Mouse (Mus musculus) liver, embryonic 15.5 days (tissue): ENCODE results near the gene Perm1. TPM values are rescaled to one million over a fixed set of nuclear protein-coding genes. Genes with fewer than 3 reads are reported as not detected.
A peak's percentile ranks its signal among the peaks of the same experiment; 100 is the strongest.

Experiments used
- ATAC-seq: fragments of 200-750 bp; cut with Nextera tagmentation; 2 replicates; pipeline ENCODE4 v1.8.0; 2017; ENCODE audit warnings: moderate number of reproducible peaks, mild to moderate bottlenecking, moderate library complexity; ENCODE audit not compliant: insufficient read depth
- H3K27ac ChIP-seq: fragments of 300-500 bp; sonication (generic); replicated peaks from 2 replicates; pipeline ENCODE4 v1.5.1; 2015; ENCODE audit warnings: mild to moderate bottlenecking, inconsistent platforms
- H3K27me3 ChIP-seq: fragments of 300-500 bp; sonication (generic); 2 replicates; pipeline ENCODE4 v1.6.1; 2015; ENCODE audit warnings: mild to moderate bottlenecking, inconsistent platforms
- H3K36me3 ChIP-seq: fragments of 300-500 bp; sonication (generic); replicated peaks from 2 replicates; pipeline ENCODE4 v1.6.1; 2015; ENCODE audit warnings: moderate library complexity, mild to moderate bottlenecking, inconsistent platforms
- H3K4me1 ChIP-seq: fragments of 300-500 bp; sonication (generic); replicated peaks from 2 replicates; pipeline ENCODE4 v1.6.1; 2015; ENCODE audit warnings: inconsistent platforms
- H3K4me2 ChIP-seq: fragments of 300-500 bp; sonication (generic); 2 replicates; pipeline ENCODE4 v1.6.1; 2015; ENCODE audit warnings: moderate library complexity, mild to moderate bottlenecking, inconsistent platforms
- H3K4me3 ChIP-seq: fragments of 300-500 bp; sonication (generic); replicated peaks from 2 replicates; pipeline ENCODE4 v1.5.1; 2015; ENCODE audit warnings: mild to moderate bottlenecking, inconsistent platforms
- H3K9ac ChIP-seq: fragments of 300-500 bp; sonication (generic); 2 replicates; pipeline ENCODE4 v1.6.1; 2015; ENCODE audit warnings: moderate library complexity, mild to moderate bottlenecking, inconsistent platforms
- H3K9me3 ChIP-seq: fragments of 300-500 bp; sonication (generic); replicated peaks from 2 replicates; pipeline ENCODE4 v1.6.1; 2016; ENCODE audit warnings: inconsistent platforms
- WGBS: fragments of 180-500 bp; shearing (Covaris S2); methylation state at CpG from one replicate; pipeline ENCODE4 v1.1.7; 2015; ENCODE audit warnings: mixed read lengths; ENCODE audit not compliant: insufficient replicate concordance; 5-methylcytosine and 5-hydroxymethylcytosine counted together
- polyA plus RNA-seq: library from polyadenylated mRNA; unstranded; fragments of >200 nt; fragmentation: Nextera tagmentation; extraction: Ambion mirVana; gene quantifications from 2 replicates; pipeline ENCODE4 v1.2.1, GENCODE M21; 2015

Perm1 gene
- polyA plus RNA-seq, 1 experiment from 2014 or later = 0.32 TPM

- no peaks in the 10 kb centered on the region for H3K36me3 ChIP-seq
- no peak for ATAC-seq
- peaks cover 37% of the 10 kb centered on the region for H3K27me3 ChIP-seq
- no peak overlapping the region for H3K4me3 ChIP-seq
- WGBS = 77% methylated on average over 11 of the region's 11 CpGs
- H3K4me1 ChIP-seq = 0 out of 2 replicates have a peak, but pooled peaks cover 4% of the 10 kb centered on the region
- no peak overlapping the region for H3K9ac ChIP-seq
- no peaks in the 10 kb centered on the region for H3K9me3 ChIP-seq
- no peak overlapping the region for H3K27ac ChIP-seq
- no peak overlapping the region for H3K4me2 ChIP-seq
Measured at GRCm38 (mm10) chr4:156219936-156220335, 4.3 kb downstream of the Perm1 start.

DNA sequence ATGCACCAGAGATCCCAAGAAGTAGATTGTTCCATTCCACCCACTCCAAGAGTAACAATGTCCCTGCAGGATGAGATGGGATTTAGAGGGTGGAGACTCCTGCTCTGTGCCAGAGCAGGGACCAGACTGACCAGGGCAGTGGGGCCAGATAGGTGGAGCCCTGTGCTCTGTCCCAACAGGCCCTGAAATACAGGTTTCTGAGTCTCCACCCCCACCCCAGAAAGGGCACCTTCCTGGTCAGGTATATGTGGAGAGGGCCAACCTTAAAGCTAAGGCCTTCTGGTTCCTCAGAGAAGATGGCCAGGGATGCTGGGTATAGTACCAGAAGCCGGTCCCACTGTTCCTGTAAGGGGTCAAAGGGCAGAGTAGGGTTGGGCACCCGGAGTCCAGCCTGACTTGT, 8.6 kb downstream of the Perm1 start:
- 71% methylated on average over 2 of the region's 2 CpGs for WGBS
- Histone ChIP-seq H3K36me3 (0 out of 2 replicates have a peak, but pooled peaks cover 3% of the 10 kb centered on the region), H3K9me3 (no peaks in the 10 kb centered on the region), H3K4me3 (no peak overlapping the region), H3K4me2 (no peak overlapping the region), H3K4me1 (peaks cover 23% of the 10 kb centered on the region), H3K27me3 (peaks cover 13% of the 10 kb centered on the region; the same call in 1 of the 2 replicates), H3K27ac (no peak overlapping the region), H3K9ac (no peak overlapping the region)
- ATAC-seq = no peak

DNA sequence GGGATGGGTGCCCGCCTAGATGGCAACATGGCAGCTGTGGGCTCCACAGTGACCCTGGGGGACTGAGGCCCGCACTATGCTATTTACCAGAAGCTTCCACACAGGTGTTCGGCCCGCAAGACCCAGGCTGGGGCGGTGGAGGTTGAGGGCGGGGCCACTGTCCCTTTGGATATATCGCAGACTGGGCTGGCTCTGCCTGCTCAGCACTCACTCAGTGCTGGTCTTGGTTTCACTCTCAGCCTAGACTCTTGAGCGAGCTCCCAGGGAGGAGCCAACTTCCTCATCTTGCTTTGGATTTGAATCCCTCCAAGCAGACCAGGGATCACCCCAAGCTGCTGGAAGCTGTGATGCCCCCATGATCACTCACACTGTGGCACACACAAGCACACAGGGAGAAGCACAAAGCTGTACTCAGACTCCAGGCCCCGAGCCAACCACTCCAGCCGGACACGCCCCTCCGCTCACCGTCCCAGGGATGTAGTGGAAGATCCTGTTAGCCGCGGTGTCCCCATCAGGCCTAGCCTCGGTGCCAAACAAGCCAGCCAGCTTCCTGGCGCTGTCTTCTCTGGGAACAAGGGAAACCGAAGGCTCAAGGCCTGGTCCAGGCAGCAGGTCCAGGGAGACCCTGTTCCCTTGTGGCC, 12.2 kb downstream of the Perm1 start:
- no peak overlapping the region for H3K9ac ChIP-seq
- 62% methylated on average over 18 of the region's 18 CpGs for WGBS
- H3K27ac ChIP-seq = no peak overlapping the region
- H3K4me3 ChIP-seq = no peak overlapping the region
- peaks cover 13% of the 10 kb centered on the region; the same call in 1 of the 2 replicates for H3K27me3 ChIP-seq
- H3K4me2 ChIP-seq = peak overlapping the region; percentile 21
- peaks cover 36% of the 10 kb centered on the region for H3K36me3 ChIP-seq
- H3K4me1 ChIP-seq = peaks cover 20% of the 10 kb centered on the region
- H3K9me3 ChIP-seq = no peaks in the 10 kb centered on the region
- no peak for ATAC-seq

DNA sequence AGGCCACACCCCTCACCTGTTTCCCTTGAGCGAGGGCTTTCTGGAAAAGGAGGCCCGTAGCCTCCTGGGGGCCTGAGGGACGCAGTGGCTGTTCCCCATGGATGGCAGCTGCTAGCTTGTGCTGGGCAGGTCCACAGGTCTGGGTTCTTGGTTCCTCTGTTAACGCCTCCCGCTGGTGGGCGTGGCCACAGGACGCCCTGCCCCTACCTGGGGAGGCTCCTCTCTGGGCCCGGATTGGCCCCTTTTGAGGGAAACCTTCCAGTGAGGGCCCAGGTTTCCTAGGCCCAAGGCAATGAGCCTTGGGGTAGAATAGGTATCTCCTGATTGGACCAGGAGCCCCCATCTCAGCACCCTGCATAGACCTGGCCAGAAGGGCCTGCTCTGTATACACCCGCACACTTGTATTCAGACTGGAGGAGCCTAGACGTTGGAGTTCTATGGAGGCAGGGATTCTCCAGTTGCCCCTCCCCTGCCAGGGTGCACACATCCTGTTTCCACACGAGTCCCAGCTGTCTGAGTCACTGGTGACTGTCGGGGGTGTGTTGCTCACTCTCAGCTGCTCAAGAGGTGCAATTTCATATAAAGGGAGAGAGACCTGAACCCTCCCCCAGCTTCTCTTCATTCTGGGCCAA, 12.8 kb downstream of the Perm1 start:
- peaks cover 36% of the 10 kb centered on the region for H3K36me3 ChIP-seq
- 39% methylated on average over 12 of the region's 12 CpGs for WGBS
- H3K27ac ChIP-seq = no peak overlapping the region
- peaks cover 13% of the 10 kb centered on the region; the same call in 1 of the 2 replicates for H3K27me3 ChIP-seq
- peak overlapping the region; percentile 21; the same call in 1 of the 2 replicates for H3K4me2 ChIP-seq
- peak; percentile 51 for ATAC-seq
- no peaks in the 10 kb centered on the region for H3K9me3 ChIP-seq
- H3K4me3 ChIP-seq = no peak overlapping the region
- H3K9ac ChIP-seq = no peak overlapping the region
- peaks cover 25% of the 10 kb centered on the region for H3K4me1 ChIP-seq

DNA sequence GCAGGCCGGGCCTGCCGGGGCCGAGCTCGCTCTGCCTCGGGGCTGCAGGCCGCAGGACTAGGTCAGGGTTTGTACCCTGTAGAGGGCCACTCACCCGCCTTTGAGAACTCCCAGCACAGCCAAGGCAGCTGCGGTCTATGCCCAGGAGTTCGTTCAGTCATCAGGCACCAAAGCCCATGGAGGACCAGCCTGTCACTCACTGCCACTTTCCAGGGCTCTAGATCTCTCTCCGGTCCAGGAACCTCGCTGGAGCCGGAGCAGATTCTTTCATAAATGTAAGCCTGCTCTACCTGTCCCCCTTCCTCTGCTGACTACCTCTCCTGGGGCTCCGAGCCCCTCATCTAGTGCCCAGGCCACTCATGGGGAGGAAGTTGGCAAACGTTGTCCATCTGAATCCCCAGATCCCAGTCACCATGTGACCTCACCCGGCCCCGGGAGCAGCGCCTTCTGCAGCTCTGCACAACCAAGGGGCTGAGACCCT, 18.4 kb downstream of the Perm1 start:
- no peak for ATAC-seq
- Histone ChIP-seq H3K27ac (peak overlapping the region; percentile 55), H3K4me2 (peak overlapping the region; percentile 99), H3K36me3 (peaks cover 55% of the 10 kb centered on the region), H3K4me1 (peaks cover 41% of the 10 kb centered on the region), H3K9ac (peak overlapping the region; percentile 85), H3K4me3 (peak overlapping the region; percentile 97), H3K9me3 (no peaks in the 10 kb centered on the region), H3K27me3 (no peaks in the 10 kb centered on the region)
- 15% methylated on average over 17 of the region's 17 CpGs for WGBS

- peak; percentile 46 for ATAC-seq
- under 1% methylated on average over 47 of the region's 48 CpGs for WGBS
- Histone ChIP-seq H3K36me3 (peaks cover 56% of the 10 kb centered on the region), H3K4me1 (peaks cover 41% of the 10 kb centered on the region), H3K9me3 (no peaks in the 10 kb centered on the region), H3K4me3 (peak within 1 kb of the TSS; percentile 97), H3K27ac (peak within 1 kb of the TSS; percentile 96), H3K27me3 (no peaks in the 10 kb centered on the region), H3K9ac (peak within 1 kb of the TSS; percentile 85), H3K4me2 (peak within 1 kb of the TSS; percentile 99)
Measured at GRCm38 (mm10) chr4:156234701-156235213, 19.1 kb downstream of the Perm1 start, which contains the start of gene Plekhn1. Gene Plekhn1 (minus strand): TSS chr4:156234857.

- no peaks in the 10 kb centered on the region for H3K9me3 ChIP-seq
- H3K4me2 ChIP-seq = peak overlapping the region; percentile 99
- H3K36me3 ChIP-seq = peaks cover 57% of the 10 kb centered on the region
- peak overlapping the region; percentile 96 for H3K27ac ChIP-seq
- peaks cover 41% of the 10 kb centered on the region for H3K4me1 ChIP-seq
- peak overlapping the region; percentile 78 for H3K9ac ChIP-seq
- WGBS = under 1% methylated on average over 15 of the region's 15 CpGs
- H3K27me3 ChIP-seq = no peaks in the 10 kb centered on the region
- H3K4me3 ChIP-seq = peak overlapping the region; percentile 97
- peak; percentile 51 for ATAC-seq
Measured at GRCm38 (mm10) chr4:156235360-156235770, 19.7 kb downstream of the Perm1 start.

DNA sequence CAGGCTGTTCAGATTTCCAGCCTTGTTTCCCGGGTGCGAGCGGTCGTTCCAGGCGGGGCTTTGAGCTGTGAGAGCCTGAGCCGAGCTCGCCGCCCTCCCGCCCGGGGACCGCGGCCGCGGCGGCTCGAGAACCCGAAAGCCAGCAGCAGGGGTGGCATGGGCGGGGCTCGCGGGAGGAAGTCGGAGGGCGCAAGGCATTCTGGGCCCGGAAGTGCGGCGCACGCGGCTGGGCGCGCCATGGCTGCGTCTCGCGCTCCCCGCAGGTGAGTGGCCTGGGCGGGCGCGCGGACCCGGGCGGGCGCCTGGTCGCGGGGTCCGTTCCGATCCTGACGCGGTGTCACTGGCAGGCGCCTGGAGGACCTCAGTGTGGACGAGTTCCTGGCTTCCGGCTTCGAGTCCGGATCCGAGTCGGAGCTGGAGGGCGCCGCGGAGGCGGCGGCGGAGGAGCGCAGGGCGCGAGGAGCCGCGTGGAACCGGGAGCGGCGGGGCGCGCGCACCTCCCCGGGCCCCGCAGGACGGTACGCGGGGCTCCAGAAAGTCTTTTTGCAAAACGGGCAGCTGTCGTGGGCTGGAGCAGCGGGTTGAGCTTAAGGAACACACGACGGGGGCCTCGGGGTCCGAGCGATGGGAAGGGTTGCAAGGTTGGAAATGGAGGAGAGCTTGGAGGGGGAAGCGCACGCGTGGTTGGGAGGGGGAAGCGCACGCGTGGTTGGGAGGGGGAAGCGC, 20.3 kb downstream of the Perm1 start, which contains the start of gene Noc2l:
Gene Noc2l, plus strand, starts transcription at position 203 of the 726 bp plus-strand sequence.
- peak within 1 kb of the TSS; percentile 99 for H3K4me2 ChIP-seq
- ATAC-seq = peak; percentile 85
- WGBS = under 1% methylated on average over 90 of the region's 90 CpGs
- H3K27ac ChIP-seq = peak within 1 kb of the TSS; percentile 96
- H3K36me3 ChIP-seq = peaks cover 57% of the 10 kb centered on the region
- H3K9ac ChIP-seq = peak within 1 kb of the TSS; percentile 85
- H3K27me3 ChIP-seq = no peaks in the 10 kb centered on the region
- H3K9me3 ChIP-seq = no peaks in the 10 kb centered on the region
- H3K4me3 ChIP-seq = peak within 1 kb of the TSS; percentile 97
- peaks cover 41% of the 10 kb centered on the region for H3K4me1 ChIP-seq

DNA sequence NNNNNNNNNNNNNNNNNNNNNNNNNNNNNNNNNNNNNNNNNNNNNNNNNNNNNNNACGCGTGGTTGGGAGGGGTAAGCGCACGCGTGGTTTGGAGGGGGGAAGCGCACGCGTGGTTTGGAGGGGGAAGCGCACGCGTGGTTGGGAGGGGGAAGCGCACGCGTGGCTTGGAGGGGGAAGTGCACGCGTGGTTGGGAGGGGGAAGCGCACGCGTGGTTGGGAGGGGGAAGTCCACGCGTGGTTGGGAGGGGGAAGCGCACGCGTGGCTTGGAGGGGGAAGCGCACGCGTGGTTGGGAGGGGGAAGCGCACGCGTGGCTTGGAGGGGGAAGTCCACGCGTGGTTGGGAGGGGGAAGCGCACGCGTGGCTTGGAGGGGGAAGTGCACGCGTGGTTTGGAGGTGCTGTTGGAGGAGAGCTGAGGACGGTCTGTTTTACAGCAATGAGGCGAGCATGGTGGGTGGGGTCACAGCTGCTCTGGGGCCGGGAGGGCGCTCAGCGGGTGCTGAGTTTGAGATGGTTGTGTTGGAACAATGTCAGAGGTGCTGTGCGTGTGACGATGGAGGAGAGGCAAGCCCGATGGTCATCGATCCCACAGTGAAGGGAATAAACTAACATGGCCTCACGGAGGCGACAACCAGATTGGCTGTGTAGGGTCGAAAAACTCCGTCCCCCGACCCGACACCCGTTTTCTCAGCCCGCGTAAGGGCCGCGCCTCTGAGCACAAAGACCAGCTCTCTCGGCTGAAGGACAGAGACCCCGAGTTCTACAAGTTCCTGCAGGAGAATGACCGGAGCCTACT, 21.2 kb downstream of the Perm1 start:
- Histone ChIP-seq H3K4me2 (peak overlapping the region; percentile 99), H3K4me3 (peak overlapping the region; percentile 97), H3K4me1 (peaks cover 41% of the 10 kb centered on the region), H3K27ac (peak overlapping the region; percentile 96), H3K9ac (peak overlapping the region; percentile 78), H3K36me3 (peaks cover 57% of the 10 kb centered on the region), H3K9me3 (no peaks in the 10 kb centered on the region), H3K27me3 (no peaks in the 10 kb centered on the region)
- WGBS = 17% methylated on average over 58 of the region's 60 CpGs
- ATAC-seq = no peak

GRCm38 (mm10) chr4:156249567-156249966, 33.9 kb downstream of the Perm1 start:
- Histone ChIP-seq H3K4me2 (no peak overlapping the region), H3K9me3 (no peaks in the 10 kb centered on the region), H3K27me3 (peaks cover 4% of the 10 kb centered on the region), H3K27ac (peak overlapping the region; percentile 96), H3K9ac (no peak overlapping the region), H3K4me1 (peaks cover 61% of the 10 kb centered on the region), H3K4me3 (no peak overlapping the region), H3K36me3 (peaks cover 75% of the 10 kb centered on the region)
- 58% methylated on average over 11 of the region's 11 CpGs for WGBS
- ATAC-seq = no peak
